In genomic region chr11:4223393-4224188, GRCm38 (mm10) we compare ENCODE assay signal across 15 mouse cellular contexts. TPM values are rescaled to one million over a fixed set of nuclear protein-coding genes. Genes with fewer than 3 reads are reported as not detected.
DNase-seq lines count a peak whose midpoint lies in the region; ATAC-seq and TF ChIP-seq lines count a peak whose summit lies in the region.
"Had no signal": no experiment of that assay in that cellular context is flagged by ENCODE, and none has a peak within 500 bp of the region (broad histone marks: within the 10 kb centered on the region; RNA-seq: fewer than 3 reads in every experiment).

No protein-coding gene starts in this region.

- peaks cover 26% of the 10 kb centered on the region for H3K4me1 ChIP-seq in forebrain, embryonic 10.5 days
- H3K4me1 ChIP-seq in forebrain, postnatal 0 days (ENCODE audit: insufficient read depth) = no peaks in the 10 kb centered on the region
- H3K4me1 ChIP-seq in stomach, embryonic 15.5 days = peaks cover 17% of the 10 kb centered on the region

- H3K27me3 ChIP-seq in forebrain, embryonic 10.5 days (ENCODE audit: poor library complexity, severe bottlenecking) = peaks cover 27% of the 10 kb centered on the region
- no peaks in the 10 kb centered on the region for H3K27me3 ChIP-seq in forebrain, postnatal 0 days (ENCODE audit: insufficient read depth, low read length)
- H3K27me3 ChIP-seq in stomach, embryonic 15.5 days (replicated peaks) = no peaks in the 10 kb centered on the region

- WGBS in forebrain, embryonic 10.5 days = 26% methylated on average over 6 of the region's 7 CpGs
- 38% methylated on average over 6 of the region's 7 CpGs for WGBS in forebrain, postnatal 0 days
- WGBS in stomach, embryonic 15.5 days = 35% methylated on average over 6 of the region's 7 CpGs

- no peaks in the 10 kb centered on the region for H3K9me3 ChIP-seq in forebrain, embryonic 10.5 days
- H3K9me3 ChIP-seq in forebrain, postnatal 0 days (ENCODE audit: low read length) = no peaks in the 10 kb centered on the region
- no peaks in the 10 kb centered on the region for H3K9me3 ChIP-seq in stomach, embryonic 15.5 days
- H3K9me3 ChIP-seq: embryonic facial prominence, embryonic 13.5 days had no signal

- H3K36me3 ChIP-seq in forebrain, embryonic 10.5 days (replicated peaks) = no peaks in the 10 kb centered on the region
- no peaks in the 10 kb centered on the region for H3K36me3 ChIP-seq in forebrain, postnatal 0 days (ENCODE audit: insufficient read depth)
- H3K36me3 ChIP-seq in stomach, embryonic 15.5 days = no peaks in the 10 kb centered on the region
- H3K36me3 ChIP-seq: embryonic facial prominence, embryonic 13.5 days had no signal

- intact Hi-C loops in gastrocnemius, postnatal 36 days (cut with DNase I) = no loop called here

- H3K27ac ChIP-seq in forebrain, embryonic 10.5 days = peak overlapping the region; percentile 67
- no peak overlapping the region for H3K27ac ChIP-seq in forebrain, postnatal 0 days (ENCODE audit: low read depth, low read length)
- no peak overlapping the region for H3K27ac ChIP-seq in stomach, embryonic 15.5 days
- H3K27ac ChIP-seq: embryonic facial prominence, embryonic 13.5 days had no signal

- H3K4me2 ChIP-seq in forebrain, postnatal 0 days (ENCODE audit: low read depth) = no peak overlapping the region
- peak overlapping the region; percentile 9; the same call in 1 of the 2 replicates for H3K4me2 ChIP-seq in stomach, embryonic 15.5 days
- H3K4me2 ChIP-seq: embryonic facial prominence, embryonic 13.5 days; midbrain, embryonic 11.5 days had no signal

- H3K9ac ChIP-seq in forebrain, postnatal 0 days = no peak overlapping the region
- H3K9ac ChIP-seq in stomach, embryonic 15.5 days = no peak overlapping the region
- H3K9ac ChIP-seq: embryonic facial prominence, embryonic 13.5 days had no signal

- no peak for DNase-seq in forebrain, embryonic 10.5 days (ENCODE audit: extremely low spot score, low spot score)
- no peak for DNase-seq in forebrain, postnatal 0 days
- DNase-seq in spleen, adult 12 weeks (ENCODE audit: low spot score) = peak; percentile 42
- no peak for DNase-seq in spleen, postnatal 14 days (ENCODE audit: low spot score in 2 of 2)
- DNase-seq in liver = peak; percentile 96
- DNase-seq in gastrocnemius, postnatal 36 days = no peak
- DNase-seq in gastrocnemius, adult 8-10 months (ENCODE audit: low spot score in 2 of 2) = no peak
- DNase-seq: gastrocnemius, postnatal 25 days; lung, adult 2 months had no signal

- ATAC-seq in forebrain, postnatal 0 days = no peak
- ATAC-seq in stomach, embryonic 15.5 days (ENCODE audit: insufficient read depth, low FRiP score, low read depth) = peak; percentile 81

- H3K4me3 ChIP-seq in forebrain, embryonic 10.5 days = peak overlapping the region; percentile 19; the same call in 1 of the 2 replicates
- H3K4me3 ChIP-seq in forebrain, postnatal 0 days (ENCODE audit: low read depth, low read length) = no peak overlapping the region
- no peak overlapping the region; the same call in 1 of the 2 replicates for H3K4me3 ChIP-seq in stomach, embryonic 15.5 days (replicated peaks)
- H3K4me3 ChIP-seq: embryonic facial prominence, embryonic 13.5 days had no signal

- TF ChIP-seq CTCF in forebrain, postnatal 0 days (IDR thresholded peaks at IDR 0.05; ENCODE audit: low read depth) = no peak

RNA-seq across cellular contexts. Expression of gene Castor1, which starts 5.6 kb away (rescaled TPM):
- polyA plus RNA-seq in forebrain, embryonic 10.5 days (2016; fragmentation: Nextera tagmentation; extraction: Ambion mirVana) = 1.9 and 2.6 TPM in 2 replicates
- total RNA-seq in forebrain, postnatal 0 days (2014; rRNA removed) = 5.0 and 6.9 TPM in 2 replicates
- polyA plus RNA-seq in forebrain, postnatal 0 days (2015; fragmentation: Nextera tagmentation; extraction: Ambion mirVana) = 4.2 and 4.9 TPM in 2 replicates
- 3.8 and 4.8 TPM in 2 replicates for polyA plus RNA-seq in stomach, embryonic 15.5 days (2015; fragmentation: Nextera tagmentation; extraction: Ambion mirVana)
- total RNA-seq in gastrocnemius, postnatal 36 days (2021) = 1 to 10 TPM; 2.2 to 3.0 TPM
- total RNA-seq in gastrocnemius, adult 8-10 months (2022) = 1 to 10 TPM in 3 of 4 experiments, under 1 TPM in 1; 0.56 to 2.9 (median 1.8) TPM

RNA-seq across cellular contexts. Expression of gene Osm, which starts 12.6 kb away (rescaled TPM):
- polyA plus RNA-seq in forebrain, embryonic 10.5 days (2016; fragmentation: Nextera tagmentation; extraction: Ambion mirVana) = 0.06 TPM in 1 of 2 replicates, not detected in the other
- 0.05 TPM in 1 of 2 replicates, not detected in the other for total RNA-seq in forebrain, postnatal 0 days (2014; rRNA removed)
- polyA plus RNA-seq in forebrain, postnatal 0 days (2015; fragmentation: Nextera tagmentation; extraction: Ambion mirVana) = 0.13 and 0.14 TPM in 2 replicates
- polyA plus RNA-seq in stomach, embryonic 15.5 days (2015; fragmentation: Nextera tagmentation; extraction: Ambion mirVana) = 0.22 TPM in 2 replicates
- total RNA-seq in gastrocnemius, postnatal 36 days (2021) = not detected
- not detected for total RNA-seq in gastrocnemius, adult 8-10 months (2022)
- total RNA-seq: gastrocnemius, postnatal 25 days; left cerebral cortex, postnatal 14 days had no signal
- polyA plus RNA-seq: embryonic facial prominence, embryonic 13.5 days; hindbrain, embryonic 11.5 days; kidney, embryonic 14.5 days; midbrain, embryonic 11.5 days had no signal

RNA-seq across cellular contexts. Expression of gene Lif, which starts 33.8 kb away (rescaled TPM):
- 0.11 TPM in 1 of 2 replicates, not detected in the other for polyA plus RNA-seq in forebrain, embryonic 10.5 days (2016; fragmentation: Nextera tagmentation; extraction: Ambion mirVana)
- total RNA-seq in forebrain, postnatal 0 days (2014; rRNA removed) = 0.08 and 0.43 TPM in 2 replicates
- 0.05 and 0.22 TPM in 2 replicates for polyA plus RNA-seq in forebrain, postnatal 0 days (2015; fragmentation: Nextera tagmentation; extraction: Ambion mirVana)
- polyA plus RNA-seq in stomach, embryonic 15.5 days (2015; fragmentation: Nextera tagmentation; extraction: Ambion mirVana) = 0.61 and 0.65 TPM in 2 replicates
- under 1 TPM; 0.13 to 0.52 TPM for total RNA-seq in gastrocnemius, postnatal 36 days (2021)
- under 1 TPM in 2 of 4 experiments, not detected in 2; 0.19 to 0.22 TPM for total RNA-seq in gastrocnemius, adult 8-10 months (2022)
- polyA plus RNA-seq: hindbrain, embryonic 11.5 days; kidney, embryonic 14.5 days; midbrain, embryonic 11.5 days had no signal

RNA-seq across cellular contexts. Expression of gene Tbc1d10a, which starts 37.0 kb away (rescaled TPM):
- polyA plus RNA-seq in forebrain, embryonic 10.5 days (2016; fragmentation: Nextera tagmentation; extraction: Ambion mirVana) = 24.4 and 25.4 TPM in 2 replicates
- 41.9 and 42.0 TPM in 2 replicates for total RNA-seq in forebrain, postnatal 0 days (2014; rRNA removed)
- 33.1 and 37.6 TPM in 2 replicates for polyA plus RNA-seq in forebrain, postnatal 0 days (2015; fragmentation: Nextera tagmentation; extraction: Ambion mirVana)
- polyA plus RNA-seq in stomach, embryonic 15.5 days (2015; fragmentation: Nextera tagmentation; extraction: Ambion mirVana) = 31.1 and 33.4 TPM in 2 replicates
- 1 to 10 TPM; 3.7 to 4.4 TPM for total RNA-seq in gastrocnemius, postnatal 36 days (2021)
- 1 to 10 TPM; 2.7 to 4.5 (median 3.7) TPM for total RNA-seq in gastrocnemius, adult 8-10 months (2022)

Comparison
In these comparisons a context has a peak if more than half of its experiments do, and no peak if none do; other contexts are left out.
1. DNase-seq: peak in spleen, adult 12 weeks (single experiment) and liver (single experiment); none in forebrain, embryonic 10.5 days (single experiment), forebrain, postnatal 0 days (single experiment), spleen, postnatal 14 days (0 of 2), gastrocnemius, postnatal 36 days (0 of 2) and gastrocnemius, adult 8-10 months (0 of 2).